Mouse (Mus musculus): ENCODE data around the gene Olfr1191-ps1.
"Not testable (repeated sequence)": the region's sequence is repeated elsewhere in the genome, so short reads cannot be mapped to it uniquely, and the experiment has no call there.

The Olfr1191-ps1 gene

GRCm38 (mm10) chr2:88640242-88640641 is at the start of gene Olfr1191-ps1:
Gene Olfr1191-ps1, plus strand, starts transcription at chr2:88640542.
- not testable (repeated sequence) for DNase-seq (ENCODE audit: low spot score in 2 of 2)

- DNase-seq (ENCODE audit: low spot score in 2 of 2) = no peak
Observed at GRCm38 (mm10) chr2:88648209-88648608, 7.9 kb downstream of the Olfr1191-ps1 start, which contains the start of gene Olfr1192-ps1. Gene Olfr1192-ps1, plus strand, starts transcription at chr2:88648509.

GRCm38 (mm10) chr2:88675328-88675727 is 35.0 kb downstream of the Olfr1191-ps1 start, which contains the start of gene Olfr1193:
Gene Olfr1193, plus strand, starts transcription at chr2:88675628.
- DNase-seq (ENCODE audit: low spot score in 2 of 2) = not testable (repeated sequence)

DNA sequence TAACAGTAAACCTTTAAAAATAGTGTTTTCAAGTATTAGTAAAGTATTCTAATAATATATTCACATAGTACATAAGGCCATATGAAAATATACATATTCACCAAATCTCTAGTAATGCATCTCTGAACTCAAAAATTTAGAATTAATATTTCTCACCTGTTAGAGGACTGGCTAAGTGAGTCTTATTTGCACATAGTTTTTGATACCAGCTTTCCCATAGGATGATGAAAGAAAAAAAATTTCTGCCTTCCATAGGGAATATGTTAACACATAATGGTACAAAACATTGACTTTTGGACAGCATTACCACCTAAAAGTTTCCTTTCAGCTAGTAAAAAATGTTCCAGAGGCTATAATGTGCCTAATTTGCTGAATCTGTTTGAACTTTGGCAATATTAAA is 48.7 kb downstream of the Olfr1191-ps1 start, which contains the start of gene Olfr1195:
TSS of gene Olfr1195 (minus strand) at position 101 of the 400 bp plus-strand sequence.
- DNase-seq (ENCODE audit: low spot score in 2 of 2) = no peak

Data from spleen, postnatal 14 days (tissue).